Mouse (Mus musculus): ENCODE data around the gene Il27. TPM values are rescaled to one million over a fixed set of nuclear protein-coding genes. Genes with fewer than 3 reads are reported as not detected.

Gene Il27
- polyA plus RNA-seq, 1 experiment, result 0.16 TPM

- DNase-seq (ENCODE audit: low read depth, low spot score), result no peak
- 93% methylated on average over 1 of the region's 1 CpGs for WGBS
These were observed 39.9 kb downstream of the Il27 start for GRCm38 (mm10) chr7:126554796-126555195.

- 49% methylated on average over 2 of the region's 2 CpGs for WGBS
- DNase-seq (ENCODE audit: low read depth, low spot score), result no peak
These were observed 49.1 kb downstream of the Il27 start for GRCm38 (mm10) chr7:126545631-126546030.

- 86% methylated on average over 1 of the region's 1 CpGs for WGBS
- DNase-seq (ENCODE audit: low read depth, low spot score), result no peak
These were observed 53.1 kb downstream of the Il27 start for GRCm38 (mm10) chr7:126541661-126542060.

Other genes with a start within 250 kb of the Il27 start
- gene Lat, start 225.4 kb downstream of the Il27 start, polyA plus RNA-seq (2012; rRNA removed), result 19.2 and 19.4 TPM in 2 replicates
- 117 and 149 TPM in 2 replicates for gene Spns1, start 217.5 kb downstream of the Il27 start, polyA plus RNA-seq (2012; rRNA removed)
- gene Nfatc2ip, start 198.2 kb downstream of the Il27 start, polyA plus RNA-seq (2012; rRNA removed), result 7.5 and 8.4 TPM in 2 replicates
- 14.5 and 18.3 TPM in 2 replicates for gene Cd19, start 180.1 kb downstream of the Il27 start, polyA plus RNA-seq (2012; rRNA removed)
- 16.5 and 17.4 TPM in 2 replicates for gene Rabep2, start 166.2 kb downstream of the Il27 start, polyA plus RNA-seq (2012; rRNA removed)
- gene Atp2a1, start 131.8 kb downstream of the Il27 start, polyA plus RNA-seq (2012; rRNA removed), result 0.30 and 3.6 TPM in 2 replicates
- 43.2 and 51.9 TPM in 2 replicates for gene Sh2b1, start 119.5 kb downstream of the Il27 start, polyA plus RNA-seq (2012; rRNA removed)
- 163 and 178 TPM in 2 replicates for gene Tufm, start 107.6 kb downstream of the Il27 start, polyA plus RNA-seq (2012; rRNA removed)
- gene Atxn2l, start 91.5 kb downstream of the Il27 start, polyA plus RNA-seq (2012; rRNA removed), result 63.3 and 106 TPM in 2 replicates
- 89.5 and 103 TPM in 2 replicates for gene Eif3c, start 28.5 kb downstream of the Il27 start, polyA plus RNA-seq (2012; rRNA removed)
- gene Apobr, start 10.0 kb downstream of the Il27 start, polyA plus RNA-seq (2012; rRNA removed), result 1.6 and 3.5 TPM in 2 replicates
- 35.0 and 37.1 TPM in 2 replicates for gene Cln3, start 9.1 kb downstream of the Il27 start, polyA plus RNA-seq (2012; rRNA removed)
- 37.6 and 54.5 TPM in 2 replicates for gene Nupr1, start 35.9 kb upstream of the Il27 start, polyA plus RNA-seq (2012; rRNA removed)
- 27.6 and 30.2 TPM in 2 replicates for gene Sgf29, start 54.4 kb upstream of the Il27 start, polyA plus RNA-seq (2012; rRNA removed)
- 8.5 and 9.5 TPM in 2 replicates for gene Sult1a1, start 81.5 kb upstream of the Il27 start, polyA plus RNA-seq (2012; rRNA removed)
- gene Bola2, start 100.5 kb upstream of the Il27 start, polyA plus RNA-seq (2012; rRNA removed), result 49.0 and 63.3 TPM in 2 replicates
- gene Slx1b, start 100.8 kb upstream of the Il27 start, polyA plus RNA-seq (2012; rRNA removed), result 8.8 and 12.0 TPM in 2 replicates
- gene Coro1a, start 112.8 kb upstream of the Il27 start, polyA plus RNA-seq (2012; rRNA removed), result 137 and 143 TPM in 2 replicates
- 497 and 498 TPM in 2 replicates for gene Mapk3, start 164.7 kb upstream of the Il27 start, polyA plus RNA-seq (2012; rRNA removed)
- gene Gdpd3, start 171.4 kb upstream of the Il27 start, polyA plus RNA-seq (2012; rRNA removed), result 32.7 and 34.4 TPM in 2 replicates
- 84.4 and 90.5 TPM in 2 replicates for gene Ypel3, start 182.0 kb upstream of the Il27 start, polyA plus RNA-seq (2012; rRNA removed)
- 0.87 and 1.6 TPM in 2 replicates for gene Tbx6, start 186.5 kb upstream of the Il27 start, polyA plus RNA-seq (2012; rRNA removed)
- gene Ppp4c, start 197.6 kb upstream of the Il27 start, polyA plus RNA-seq (2012; rRNA removed), result 245 and 253 TPM in 2 replicates
- gene Fam57b, start 202.7 kb upstream of the Il27 start, polyA plus RNA-seq (2012; rRNA removed), result 1.9 and 2.6 TPM in 2 replicates
- gene 4930451I11Rik, start 236.7 kb upstream of the Il27 start, polyA plus RNA-seq (2012; rRNA removed), result not detected in 2 replicates

Measured in large intestine, adult 2 months (tissue).